Mouse (Mus musculus): ENCODE results near the gene Stard10. TPM values are rescaled to one million over a fixed set of nuclear protein-coding genes. Genes with fewer than 3 reads are reported as not detected.

Gene Stard10
- polyA plus RNA-seq, 1 experiment: 58.2 TPM

DNA sequence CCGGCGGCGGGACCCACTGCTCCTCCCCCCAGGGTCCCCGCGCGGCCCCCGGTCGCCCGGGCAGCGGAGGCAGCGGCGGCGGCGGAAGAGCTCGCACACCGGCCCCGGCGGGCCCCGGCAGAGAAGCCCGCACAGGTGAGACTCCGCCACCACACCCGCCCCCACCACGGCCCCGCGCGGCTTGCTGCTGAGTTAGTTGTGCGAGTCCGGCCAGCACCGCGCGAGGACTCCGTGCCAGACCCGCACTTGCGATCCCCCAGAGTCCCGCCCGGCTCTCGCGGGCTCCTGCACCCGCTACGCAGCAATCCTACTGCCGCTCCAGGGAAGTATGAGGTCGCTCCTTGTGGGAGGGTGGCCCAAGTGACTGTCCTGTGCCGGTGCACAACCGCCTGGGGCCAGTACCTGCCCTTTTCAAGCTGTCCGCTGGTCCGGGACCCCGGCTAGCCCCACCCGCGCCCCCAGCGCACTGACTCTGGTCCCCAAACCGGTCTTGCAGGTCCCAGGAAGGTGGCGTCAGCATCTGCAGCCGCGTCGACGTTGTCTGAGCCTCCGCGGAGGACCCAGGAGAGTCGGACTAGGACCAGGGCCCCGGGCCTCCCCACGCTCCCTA is 4.4 kb downstream of the Stard10 start:
- H3K9ac ChIP-seq (ENCODE audit: low read depth, poor library complexity, severe bottlenecking): peak overlapping the region; percentile 76
- no peaks in the 10 kb centered on the region for H3K9me3 ChIP-seq (replicated peaks; ENCODE audit: control insufficient read depth, insufficient read depth, low read length, poor library complexity, severe bottlenecking)
- H3K4me1 ChIP-seq (ENCODE audit: control insufficient read depth, insufficient read depth, low read length): no peaks in the 10 kb centered on the region
- TF ChIP-seq CTCF (IDR thresholded peaks at IDR 0.05; ENCODE audit: low read depth, low read length): no peak
- no peak for TF ChIP-seq POLR2A (IDR thresholded peaks at IDR 0.05; ENCODE audit: insufficient read depth, low read length)
- TF ChIP-seq EP300 (IDR thresholded peaks at IDR 0.05; ENCODE audit: insufficient read depth, low read depth, low read length): no peak
- no peaks in the 10 kb centered on the region for H3K27me3 ChIP-seq (ENCODE audit: control insufficient read depth, insufficient read depth, low read length, poor library complexity, severe bottlenecking)
- peak overlapping the region; percentile 68 for H3K4me3 ChIP-seq (ENCODE audit: low read depth, low read length)
- no peak overlapping the region for H3K27ac ChIP-seq (ENCODE audit: insufficient read depth, low read length)
- no peaks in the 10 kb centered on the region for H3K36me3 ChIP-seq (ENCODE audit: control insufficient read depth, insufficient read depth, low read length, poor library complexity, severe bottlenecking)

GRCm38 (mm10) chr7:101323141-101323594 is 6.3 kb downstream of the Stard10 start:
- TF ChIP-seq POLR2A (IDR thresholded peaks at IDR 0.05; ENCODE audit: insufficient read depth, low read length) (no peak), EP300 (IDR thresholded peaks at IDR 0.05; ENCODE audit: insufficient read depth, low read depth, low read length) (no peak), CTCF (IDR thresholded peaks at IDR 0.05; ENCODE audit: low read depth, low read length) (no peak)
- Histone ChIP-seq H3K36me3 (ENCODE audit: control insufficient read depth, insufficient read depth, low read length, poor library complexity, severe bottlenecking) (no peaks in the 10 kb centered on the region), H3K9me3 (replicated peaks; ENCODE audit: control insufficient read depth, insufficient read depth, low read length, poor library complexity, severe bottlenecking) (no peaks in the 10 kb centered on the region), H3K27ac (ENCODE audit: insufficient read depth, low read length) (no peak overlapping the region), H3K27me3 (ENCODE audit: control insufficient read depth, insufficient read depth, low read length, poor library complexity, severe bottlenecking) (no peaks in the 10 kb centered on the region), H3K4me3 (ENCODE audit: low read depth, low read length) (no peak overlapping the region), H3K4me1 (ENCODE audit: control insufficient read depth, insufficient read depth, low read length) (no peaks in the 10 kb centered on the region), H3K9ac (ENCODE audit: low read depth, poor library complexity, severe bottlenecking) (no peak overlapping the region)

DNA sequence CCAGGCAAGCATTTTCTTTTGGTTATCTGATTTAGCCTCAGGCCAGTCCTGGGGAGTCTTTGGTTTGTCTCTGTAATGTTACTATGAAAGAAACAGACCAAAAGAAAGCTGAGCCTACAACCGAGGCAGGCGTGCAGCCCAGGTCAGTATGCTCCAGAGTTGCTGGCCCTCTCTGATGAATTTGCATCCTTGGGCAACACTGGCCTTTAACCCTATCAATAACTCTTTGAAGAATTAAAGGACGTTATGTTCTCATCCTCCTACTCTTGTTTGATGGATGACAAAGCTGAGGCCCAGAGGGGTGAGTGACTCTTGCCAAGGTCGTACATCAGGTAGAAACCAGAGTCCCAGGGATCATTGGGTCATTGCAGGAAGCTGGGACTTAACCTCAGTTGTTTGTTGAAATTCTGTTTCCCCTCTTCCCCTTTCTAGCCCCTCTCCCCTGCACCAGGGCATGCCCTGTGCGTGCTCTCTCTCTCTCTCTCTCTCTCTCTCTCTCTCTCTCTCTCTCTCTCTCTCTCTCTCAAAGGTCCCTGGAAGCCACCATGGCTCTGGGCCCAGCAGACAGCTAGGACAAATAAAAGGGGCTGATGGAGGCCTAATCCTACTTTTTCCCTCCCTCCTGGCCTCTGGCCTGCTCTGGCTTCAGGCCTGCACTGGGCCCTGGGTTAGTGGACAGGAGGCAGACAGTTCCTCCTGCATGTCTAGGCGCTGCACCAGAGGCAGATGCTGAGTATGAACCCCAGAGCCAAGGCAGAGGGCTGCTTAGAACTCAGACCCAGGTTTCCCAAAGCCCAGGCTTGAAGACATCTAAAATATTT is 7.5 kb downstream of the Stard10 start:
- Histone ChIP-seq H3K4me1 (ENCODE audit: control insufficient read depth, insufficient read depth, low read length) (no peaks in the 10 kb centered on the region), H3K4me3 (ENCODE audit: low read depth, low read length) (no peak overlapping the region), H3K27ac (ENCODE audit: insufficient read depth, low read length) (no peak overlapping the region), H3K9ac (ENCODE audit: low read depth, poor library complexity, severe bottlenecking) (no peak overlapping the region), H3K9me3 (replicated peaks; ENCODE audit: control insufficient read depth, insufficient read depth, low read length, poor library complexity, severe bottlenecking) (no peaks in the 10 kb centered on the region), H3K36me3 (ENCODE audit: control insufficient read depth, insufficient read depth, low read length, poor library complexity, severe bottlenecking) (no peaks in the 10 kb centered on the region), H3K27me3 (ENCODE audit: control insufficient read depth, insufficient read depth, low read length, poor library complexity, severe bottlenecking) (no peaks in the 10 kb centered on the region)
- TF ChIP-seq POLR2A (IDR thresholded peaks at IDR 0.05; ENCODE audit: insufficient read depth, low read length) (no peak), EP300 (IDR thresholded peaks at IDR 0.05; ENCODE audit: insufficient read depth, low read depth, low read length) (no peak), CTCF (IDR thresholded peaks at IDR 0.05; ENCODE audit: low read depth, low read length) (no peak)

DNA sequence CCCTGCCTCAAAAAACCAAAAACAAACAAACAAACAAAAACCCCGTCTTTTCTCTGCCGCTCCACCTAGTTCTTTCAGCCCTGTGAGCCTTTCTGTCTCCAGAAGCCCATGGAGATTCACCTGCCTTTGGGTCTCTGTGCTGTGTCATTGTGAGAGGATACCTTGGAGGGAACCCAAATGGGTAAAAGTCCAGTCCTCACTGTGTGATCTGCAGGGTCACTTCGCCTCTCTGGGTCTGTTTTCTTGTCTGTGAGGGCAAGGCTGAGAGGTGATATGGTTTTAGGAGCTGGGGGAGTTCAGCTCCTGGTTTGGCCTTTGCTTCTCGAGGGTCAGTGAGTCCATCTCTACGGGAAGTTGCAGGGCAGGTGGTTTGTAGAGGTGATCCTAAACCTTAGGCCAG is 9.1 kb downstream of the Stard10 start:
- no peaks in the 10 kb centered on the region for H3K27me3 ChIP-seq (ENCODE audit: control insufficient read depth, insufficient read depth, low read length, poor library complexity, severe bottlenecking)
- H3K4me1 ChIP-seq (ENCODE audit: control insufficient read depth, insufficient read depth, low read length): no peaks in the 10 kb centered on the region
- no peak overlapping the region for H3K4me3 ChIP-seq (ENCODE audit: low read depth, low read length)
- H3K9ac ChIP-seq (ENCODE audit: low read depth, poor library complexity, severe bottlenecking): no peak overlapping the region
- TF ChIP-seq EP300 (IDR thresholded peaks at IDR 0.05; ENCODE audit: insufficient read depth, low read depth, low read length) (no peak), CTCF (IDR thresholded peaks at IDR 0.05; ENCODE audit: low read depth, low read length) (no peak), POLR2A (IDR thresholded peaks at IDR 0.05; ENCODE audit: insufficient read depth, low read length) (no peak)
- H3K36me3 ChIP-seq (ENCODE audit: control insufficient read depth, insufficient read depth, low read length, poor library complexity, severe bottlenecking): no peaks in the 10 kb centered on the region
- H3K9me3 ChIP-seq (replicated peaks; ENCODE audit: control insufficient read depth, insufficient read depth, low read length, poor library complexity, severe bottlenecking): no peaks in the 10 kb centered on the region
- H3K27ac ChIP-seq (ENCODE audit: insufficient read depth, low read length): no peak overlapping the region

GRCm38 (mm10) chr7:101327263-101327662 is 10.4 kb downstream of the Stard10 start:
- H3K27me3 ChIP-seq (ENCODE audit: control insufficient read depth, insufficient read depth, low read length, poor library complexity, severe bottlenecking): no peaks in the 10 kb centered on the region
- H3K4me1 ChIP-seq (ENCODE audit: control insufficient read depth, insufficient read depth, low read length): no peaks in the 10 kb centered on the region
- H3K9me3 ChIP-seq (replicated peaks; ENCODE audit: control insufficient read depth, insufficient read depth, low read length, poor library complexity, severe bottlenecking): no peaks in the 10 kb centered on the region
- H3K27ac ChIP-seq (ENCODE audit: insufficient read depth, low read length): no peak overlapping the region
- no peaks in the 10 kb centered on the region for H3K36me3 ChIP-seq (ENCODE audit: control insufficient read depth, insufficient read depth, low read length, poor library complexity, severe bottlenecking)
- no peak overlapping the region for H3K4me3 ChIP-seq (ENCODE audit: low read depth, low read length)
- TF ChIP-seq EP300 (IDR thresholded peaks at IDR 0.05; ENCODE audit: insufficient read depth, low read depth, low read length): no peak
- TF ChIP-seq POLR2A (IDR thresholded peaks at IDR 0.05; ENCODE audit: insufficient read depth, low read length): no peak
- no peak for TF ChIP-seq CTCF (IDR thresholded peaks at IDR 0.05; ENCODE audit: low read depth, low read length)
- no peak overlapping the region for H3K9ac ChIP-seq (ENCODE audit: low read depth, poor library complexity, severe bottlenecking)

- Histone ChIP-seq H3K4me3 (ENCODE audit: low read depth, low read length) (no peak overlapping the region), H3K36me3 (ENCODE audit: control insufficient read depth, insufficient read depth, low read length, poor library complexity, severe bottlenecking) (no peaks in the 10 kb centered on the region), H3K27ac (ENCODE audit: insufficient read depth, low read length) (no peak overlapping the region), H3K4me1 (ENCODE audit: control insufficient read depth, insufficient read depth, low read length) (no peaks in the 10 kb centered on the region), H3K9me3 (replicated peaks; ENCODE audit: control insufficient read depth, insufficient read depth, low read length, poor library complexity, severe bottlenecking) (no peaks in the 10 kb centered on the region), H3K9ac (ENCODE audit: low read depth, poor library complexity, severe bottlenecking) (no peak overlapping the region), H3K27me3 (ENCODE audit: control insufficient read depth, insufficient read depth, low read length, poor library complexity, severe bottlenecking) (no peaks in the 10 kb centered on the region)
- TF ChIP-seq CTCF (IDR thresholded peaks at IDR 0.05; ENCODE audit: low read depth, low read length) (no peak), POLR2A (IDR thresholded peaks at IDR 0.05; ENCODE audit: insufficient read depth, low read length) (no peak), EP300 (IDR thresholded peaks at IDR 0.05; ENCODE audit: insufficient read depth, low read depth, low read length) (no peak)
These were observed 10.9 kb downstream of the Stard10 start for GRCm38 (mm10) chr7:101327786-101328185.
